Comparison of ENCODE assay signal across 8 mouse cellular contexts in genomic region chr13:54693558-54694347, GRCm38 (mm10). TPM values are rescaled to one million over a fixed set of nuclear protein-coding genes. Genes with fewer than 3 reads are reported as not detected.
DNase-seq lines count a peak whose midpoint lies in the region; ATAC-seq lines count a peak whose summit lies in the region.

Gene Rnf44, minus strand, starts transcription at chr13:54693907.

- H3K36me3 ChIP-seq in heart, embryonic 13.5 days: 0 out of 2 replicates have a peak, but pooled peaks cover 3% of the 10 kb centered on the region
- 0 out of 2 replicates have a peak, but pooled peaks cover 4% of the 10 kb centered on the region for H3K36me3 ChIP-seq in liver, embryonic 12.5 days
- no peaks in the 10 kb centered on the region for H3K36me3 ChIP-seq in stomach, embryonic 15.5 days

- H3K4me3 ChIP-seq in brown adipose tissue, adult 24 weeks (ENCODE audit: insufficient read depth, low read depth, low read length): peak within 1 kb of the TSS; percentile 93
- H3K4me3 ChIP-seq in heart, embryonic 13.5 days: peak within 1 kb of the TSS; percentile 99
- H3K4me3 ChIP-seq in liver, embryonic 12.5 days: peak within 1 kb of the TSS; percentile 94
- H3K4me3 ChIP-seq in stomach, embryonic 15.5 days (replicated peaks): peak within 1 kb of the TSS; percentile 99

- H3K4me2 ChIP-seq in heart, embryonic 13.5 days: peak within 1 kb of the TSS; percentile 99
- peak within 1 kb of the TSS; percentile 95 for H3K4me2 ChIP-seq in liver, embryonic 12.5 days
- H3K4me2 ChIP-seq in stomach, embryonic 15.5 days: peak within 1 kb of the TSS; percentile 86

- H3K27me3 ChIP-seq in heart, embryonic 13.5 days (replicated peaks): no peaks in the 10 kb centered on the region
- no peaks in the 10 kb centered on the region for H3K27me3 ChIP-seq in liver, embryonic 12.5 days (replicated peaks)
- H3K27me3 ChIP-seq in stomach, embryonic 15.5 days (replicated peaks): no peaks in the 10 kb centered on the region

- peaks cover 8% of the 10 kb centered on the region for H3K4me1 ChIP-seq in brown adipose tissue, adult 24 weeks (ENCODE audit: control insufficient read depth, insufficient read depth, insufficient read length, low read length)
- peaks cover 42% of the 10 kb centered on the region for H3K4me1 ChIP-seq in heart, embryonic 13.5 days
- H3K4me1 ChIP-seq in liver, embryonic 12.5 days: peaks cover 50% of the 10 kb centered on the region
- peaks cover 25% of the 10 kb centered on the region for H3K4me1 ChIP-seq in stomach, embryonic 15.5 days

- under 1% methylated on average over 84 of the region's 92 CpGs for WGBS in heart, embryonic 13.5 days
- WGBS in liver, embryonic 12.5 days (ENCODE audit: insufficient replicate concordance): 0% methylated on average over 77 of the region's 92 CpGs
- under 1% methylated on average over 86 of the region's 92 CpGs for WGBS in stomach, embryonic 15.5 days

- no peaks in the 10 kb centered on the region for H3K9me3 ChIP-seq in heart, embryonic 13.5 days
- H3K9me3 ChIP-seq in liver, embryonic 12.5 days (replicated peaks): no peaks in the 10 kb centered on the region
- H3K9me3 ChIP-seq in stomach, embryonic 15.5 days: no peaks in the 10 kb centered on the region

- peak; percentile 98 for ATAC-seq in heart, embryonic 13.5 days (ENCODE audit: extremely low read depth, insufficient number of reproducible peaks, low FRiP score, low TSS enrichment)
- ATAC-seq in liver, embryonic 12.5 days: peak; percentile 96
- peak; percentile 99 for ATAC-seq in stomach, embryonic 15.5 days (ENCODE audit: insufficient read depth, low FRiP score, low read depth)

- H3K27ac ChIP-seq in brown adipose tissue, adult 24 weeks (replicated peaks; ENCODE audit: low read depth, low read length): peak within 1 kb of the TSS; percentile 98
- peak within 1 kb of the TSS; percentile 97 for H3K27ac ChIP-seq in heart, embryonic 13.5 days (replicated peaks)
- peak within 1 kb of the TSS; percentile 95 for H3K27ac ChIP-seq in liver, embryonic 12.5 days
- peak within 1 kb of the TSS; percentile 98 for H3K27ac ChIP-seq in stomach, embryonic 15.5 days

- DNase-seq in CD4-positive, CD25-positive, alpha-beta regulatory T cell, adult 2 months (ENCODE audit: low read depth, low spot score): peak; percentile 100
- peak; percentile 59 for DNase-seq in fat pad, adult 2 months (ENCODE audit: extremely low read depth, low read depth, low spot score)
- peak; percentile 99 for DNase-seq in kidney, postnatal 10 days
- peak; percentile 99 for DNase-seq in natural killer cell, adult 2 months (ENCODE audit: low spot score in 2 of 2)

- H3K9ac ChIP-seq in heart, embryonic 13.5 days: peak within 1 kb of the TSS; percentile 99
- H3K9ac ChIP-seq in liver, embryonic 12.5 days: peak within 1 kb of the TSS; percentile 95
- H3K9ac ChIP-seq in stomach, embryonic 15.5 days: peak within 1 kb of the TSS; percentile 98

RNA-seq across cellular contexts. Expression of gene Rnf44, which starts in this region (rescaled TPM):
- 46.7 and 49.4 TPM in 2 replicates for polyA plus RNA-seq in brown adipose tissue, adult 24 weeks (2012; ENCODE audit: insufficient read depth, insufficient read length, missing spikeins)
- 53.2 and 54.8 TPM in 2 replicates for polyA plus RNA-seq in heart, embryonic 13.5 days (2015; fragmentation: Nextera tagmentation; extraction: Ambion mirVana)
- polyA plus RNA-seq in liver, embryonic 12.5 days (2016; fragmentation: Nextera tagmentation; extraction: Ambion mirVana): 36.8 and 38.4 TPM in 2 replicates
- polyA plus RNA-seq in stomach, embryonic 15.5 days (2015; fragmentation: Nextera tagmentation; extraction: Ambion mirVana): 69.1 and 76.4 TPM in 2 replicates

Comparison
In these comparisons a context has a peak if more than half of its experiments do, and no peak if none do; other contexts are left out.
1. Peak in every context shown above with its lines: DNase-seq, ATAC-seq, H3K4me3 ChIP-seq and H3K27ac ChIP-seq.